Mouse (Mus musculus) retina, adult 2 months (tissue): Measurements from ENCODE around the gene Map2k7.

ENCODE experiments used
- DNase-seq: peaks from one replicate; pipeline ENCODE4 v3.0.0-alpha.2; 2012; ENCODE audit warnings: low read depth, low spot score

Gene Map2k7

DNA sequence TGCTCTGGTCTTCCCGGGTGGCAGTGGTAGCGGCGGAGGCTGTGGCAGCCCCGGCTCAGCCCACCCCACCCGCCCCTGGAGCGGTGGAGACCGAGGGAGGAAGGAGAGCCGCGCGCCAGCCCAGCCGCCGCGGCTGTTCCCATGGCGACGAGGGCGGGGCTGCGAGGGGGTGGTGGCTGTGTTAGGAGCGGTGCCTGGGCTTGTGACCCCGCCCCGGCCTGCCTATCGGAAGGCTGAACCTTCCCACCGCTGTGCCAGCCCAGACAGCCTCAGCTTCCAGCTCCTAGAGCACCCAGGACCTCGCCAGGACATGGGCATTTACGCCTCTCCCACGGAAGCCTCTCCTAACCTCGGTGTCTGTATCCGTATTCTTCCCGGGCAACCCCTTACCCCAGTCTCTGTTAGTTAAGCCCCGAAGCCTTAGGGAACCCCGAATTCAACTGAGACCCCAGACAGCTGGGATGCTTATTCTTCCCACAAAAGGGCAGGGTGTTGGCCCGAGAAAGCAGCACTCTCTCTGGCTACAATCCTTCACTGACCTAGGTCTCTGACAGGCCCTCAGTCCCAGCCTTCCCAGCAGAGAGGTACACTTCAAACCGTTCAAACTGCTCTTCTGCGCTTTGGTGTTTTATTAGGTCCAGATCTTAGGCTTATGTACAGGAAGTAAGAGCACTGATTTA lies 20.7 kb downstream of the Map2k7 start, which contains the start of gene Ctxn1:
Gene Ctxn1 (minus strand): TSS at position 150 of the 680 bp plus-strand sequence.
- DNase-seq = peak; percentile 61

- no peak for DNase-seq
These were observed 21.2 kb downstream of the Map2k7 start for GRCm38 (mm10) chr8:4259805-4260170.

- no peak for DNase-seq
These were observed 24.7 kb downstream of the Map2k7 start for GRCm38 (mm10) chr8:4263105-4263791.

GRCm38 (mm10) chr8:4265160-4265914 lies 26.8 kb downstream of the Map2k7 start:
- no peak for DNase-seq

GRCm38 (mm10) chr8:4267627-4268026 lies 29.1 kb downstream of the Map2k7 start:
- DNase-seq = no peak

GRCm38 (mm10) chr8:4269609-4270008 lies 31.1 kb downstream of the Map2k7 start:
- no peak for DNase-seq

DNA sequence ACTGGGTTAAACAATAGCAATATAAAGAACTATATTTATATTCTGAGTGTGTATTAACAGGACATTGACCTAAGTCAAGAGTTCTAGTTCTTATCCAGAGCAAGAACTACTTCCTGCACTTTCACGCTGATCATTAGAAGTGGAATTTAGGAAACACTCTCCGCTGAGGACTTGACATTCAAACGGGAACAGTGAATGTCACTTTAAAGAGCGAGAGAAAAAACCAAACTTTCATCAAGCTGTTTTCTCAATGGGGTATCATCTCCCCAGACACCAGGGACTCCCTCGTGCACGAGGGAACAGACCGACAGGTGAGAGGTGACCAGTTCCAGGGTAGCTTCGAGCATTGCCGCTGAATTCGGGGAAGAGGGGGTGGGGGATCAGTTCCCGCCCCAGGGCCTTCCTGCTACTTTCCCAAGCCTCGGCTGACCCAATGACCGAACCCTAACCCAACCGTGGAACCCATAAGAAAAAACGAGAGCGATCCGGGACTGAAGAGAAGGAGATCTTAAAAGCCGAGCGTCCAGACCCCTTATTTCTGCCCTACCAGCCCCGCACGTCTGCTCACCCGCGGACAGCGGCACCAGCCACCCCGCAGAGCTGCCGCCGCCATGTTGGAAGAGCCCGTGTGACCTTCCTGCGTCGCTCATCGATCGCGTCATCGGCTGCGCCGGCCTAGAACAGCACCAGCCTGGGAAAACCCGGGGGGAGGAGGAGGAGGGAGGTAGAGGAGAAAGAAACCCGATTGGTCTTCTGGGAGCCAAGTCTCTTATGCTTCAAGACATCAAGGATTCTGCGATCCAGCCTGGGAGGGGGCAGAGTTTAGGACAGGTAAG lies 37.0 kb downstream of the Map2k7 start, which contains the start of gene Timm44:
Gene Timm44 (minus strand): TSS at position 639 of the 836 bp plus-strand sequence.
- DNase-seq = peak; percentile 93

DNA sequence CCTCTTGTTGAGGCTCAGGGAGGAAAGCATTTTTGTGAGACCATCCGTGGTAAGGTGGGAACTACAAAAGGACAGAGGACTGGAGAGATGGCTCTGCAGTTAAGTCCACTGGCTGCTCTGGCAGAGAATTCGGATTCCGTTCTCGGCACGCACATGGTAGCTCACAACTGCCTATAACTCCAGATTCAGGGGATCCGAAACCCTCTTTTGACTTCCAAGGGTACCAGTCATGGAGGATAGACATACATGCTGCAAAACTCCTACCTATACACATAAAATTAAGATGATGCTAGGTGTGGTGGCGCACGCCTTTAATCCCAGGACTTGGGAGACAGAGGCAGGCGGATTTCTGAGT lies 37.5 kb downstream of the Map2k7 start:
- no peak for DNase-seq

- DNase-seq = no peak
These were observed 54.2 kb downstream of the Map2k7 start for GRCm38 (mm10) chr8:4292738-4293137.
